Mouse (Mus musculus) CH12.LX (cell line): ENCODE measurements around the gene Hspd1.

Experiments
- CTCF ChIP-seq, 2 experiments: IDR thresholded peaks in 1 of 2; conservative IDR thresholded peaks in 1 of 2; 2 replicates each; pipeline ENCODE4 v1.5.1; 2011 to 2012; ENCODE audit warnings: low read depth in 2 of 2, low read length in 2 of 2, improper control_type of control experiment in 1 of 2, inconsistent platforms in 1 of 2, mild to moderate bottlenecking in 1 of 2, moderate library complexity in 1 of 2
- MAZ ChIP-seq: IDR thresholded peaks from 2 replicates; pipeline ENCODE4 v1.6.1; 2012; ENCODE audit warnings: low read depth, mild to moderate bottlenecking, inconsistent platforms, low read length, improper control_type of control experiment, moderate library complexity
- ZKSCAN1 ChIP-seq: IDR thresholded peaks from 2 replicates; pipeline ENCODE4 v1.6.1; 2012; ENCODE audit warnings: low read depth, inconsistent platforms, low read length, improper control_type of control experiment, borderline replicate concordance

DNA sequence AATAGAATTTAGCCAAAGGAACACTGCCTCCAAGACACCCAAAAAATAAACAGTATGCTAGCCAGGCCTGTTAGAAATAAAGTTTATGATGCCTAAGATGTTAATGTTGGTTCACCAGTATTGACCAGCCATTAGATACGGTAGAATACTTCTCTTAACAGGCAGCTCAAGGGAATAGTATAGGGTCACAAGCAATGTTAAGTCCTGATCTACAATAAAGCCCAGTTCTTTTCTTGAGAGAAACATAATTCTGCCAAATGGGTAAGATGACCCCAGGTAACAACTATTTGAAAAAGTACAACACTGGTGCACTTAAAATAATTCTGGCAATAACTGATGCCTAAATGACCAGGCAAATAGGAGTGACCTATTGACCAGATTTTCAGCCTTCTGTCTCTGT lies 60.1 kb downstream of the Hspd1 start:
- TF ChIP-seq CTCF (conservative IDR thresholded peaks at IDR 0.05 in 1 of 2, IDR thresholded peaks at IDR 0.05 in 1 of 2; ENCODE audit: low read depth in 2 of 2, low read length in 2 of 2): no peak
- TF ChIP-seq MAZ: no peak
- no peak for TF ChIP-seq ZKSCAN1
